In genomic region chr2:129360197-129360596, GRCm38 (mm10) we compare ENCODE assay signal across 12 mouse cellular contexts. TPM values are rescaled to one million over a fixed set of nuclear protein-coding genes. Genes with fewer than 3 reads are reported as not detected.
DNase-seq lines count a peak whose midpoint lies in the region; ATAC-seq lines count a peak whose summit lies in the region.
"Had no signal": no experiment of that assay in that cellular context is flagged by ENCODE, and none has a peak within 500 bp of the region (broad histone marks: within the 10 kb centered on the region; RNA-seq: fewer than 3 reads in every experiment).

No protein-coding gene starts in this region.

- peak; percentile 3 for DNase-seq in cerebellum, adult 9-11 months
- DNase-seq in cerebellum, postnatal 14 days, result no peak
- peak; percentile 84 for DNase-seq in frontal cortex, adult 2 months (ENCODE audit: extremely low spot score in 1 of 2, low spot score in 1 of 2)
- peak; percentile 61 to 78 for DNase-seq in left cerebral cortex, adult 18-20 months (ENCODE audit: low spot score in 2 of 2)
- DNase-seq in cerebellum, adult 18-20 months, result no peak
- DNase-seq in neural tube, embryonic 10.5 days (ENCODE audit: extremely low spot score, low spot score), result no peak
- DNase-seq: forebrain, postnatal 0 days; kidney, adult 11 months had no signal

- H3K9ac ChIP-seq in hindbrain, embryonic 13.5 days, result no peak overlapping the region
- H3K9ac ChIP-seq: forebrain, postnatal 0 days; stomach, embryonic 15.5 days had no signal

- H3K27ac ChIP-seq in hindbrain, embryonic 13.5 days, result no peak overlapping the region
- H3K27ac ChIP-seq: stomach, embryonic 15.5 days had no signal

- no peaks in the 10 kb centered on the region for H3K36me3 ChIP-seq in hindbrain, embryonic 13.5 days
- H3K36me3 ChIP-seq: stomach, embryonic 15.5 days had no signal

- no peaks in the 10 kb centered on the region for H3K27me3 ChIP-seq in hindbrain, embryonic 13.5 days
- H3K27me3 ChIP-seq: stomach, embryonic 15.5 days had no signal

- H3K4me3 ChIP-seq in hindbrain, embryonic 13.5 days, result no peak overlapping the region
- H3K4me3 ChIP-seq: stomach, embryonic 15.5 days had no signal

- H3K4me1 ChIP-seq in hindbrain, embryonic 13.5 days (replicated peaks), result no peaks in the 10 kb centered on the region
- H3K4me1 ChIP-seq: stomach, embryonic 15.5 days had no signal

- no peaks in the 10 kb centered on the region for H3K9me3 ChIP-seq in hindbrain, embryonic 13.5 days
- H3K9me3 ChIP-seq: stomach, embryonic 15.5 days had no signal

- H3K4me2 ChIP-seq in hindbrain, embryonic 13.5 days, result no peak overlapping the region
- H3K4me2 ChIP-seq: midbrain, embryonic 11.5 days; stomach, embryonic 15.5 days had no signal

- WGBS in hindbrain, embryonic 13.5 days, result 93% methylated on average over 10 of the region's 10 CpGs

- ATAC-seq in megakaryocyte progenitor cell, adult 5-6 weeks (replicated peaks; ENCODE audit: poor library complexity), result peak; percentile 98
- ATAC-seq in hindbrain, embryonic 13.5 days (ENCODE audit: low FRiP score), result no peak
- ATAC-seq: forebrain, postnatal 0 days had no signal

RNA-seq across cellular contexts. Expression of gene Il1b, which starts 10.7 kb away (rescaled TPM):
- 0.21 and 0.40 TPM in 2 replicates for polyA plus RNA-seq in frontal cortex, adult 2 months (2012; rRNA removed)
- under 1 TPM in 1 of 2 experiments, not detected in 1; 0.33 TPM for total RNA-seq in left cerebral cortex, adult 18-20 months (2021)
- total RNA-seq in megakaryocyte progenitor cell, adult 5-6 weeks (2015), result 1.4 and 1.8 TPM in 2 replicates
- 0.37 and 0.96 TPM in 2 replicates for total RNA-seq in megakaryocyte progenitor cell, adult 5-6 weeks (2017)
- 0.14 TPM in 1 of 2 replicates, not detected in the other for polyA plus RNA-seq in hindbrain, embryonic 13.5 days (2015; fragmentation: Nextera tagmentation; extraction: Ambion mirVana)
- total RNA-seq: forebrain, postnatal 0 days had no signal
- polyA plus RNA-seq: midbrain, embryonic 11.5 days had no signal

RNA-seq across cellular contexts. Expression of gene Il1a, which starts 50.4 kb away (rescaled TPM):
- polyA plus RNA-seq in frontal cortex, adult 2 months (2012; rRNA removed), result 1.3 and 1.4 TPM in 2 replicates
- under 1 TPM; 0.73 to 0.77 TPM for total RNA-seq in left cerebral cortex, adult 18-20 months (2021)
- total RNA-seq in megakaryocyte progenitor cell, adult 5-6 weeks (2015), result not detected in 2 replicates
- not detected in 2 replicates for total RNA-seq in megakaryocyte progenitor cell, adult 5-6 weeks (2017)
- polyA plus RNA-seq in hindbrain, embryonic 13.5 days (2015; fragmentation: Nextera tagmentation; extraction: Ambion mirVana), result 0.26 and 0.43 TPM in 2 replicates
- polyA plus RNA-seq: midbrain, embryonic 11.5 days had no signal

Comparison
In these comparisons a context has a peak if more than half of its experiments do, and no peak if none do; other contexts are left out.
1. DNase-seq: peak in cerebellum, adult 9-11 months (single experiment), frontal cortex, adult 2 months (2 of 2) and left cerebral cortex, adult 18-20 months (2 of 2); none in cerebellum, postnatal 14 days (0 of 2), cerebellum, adult 18-20 months (0 of 2) and neural tube, embryonic 10.5 days (single experiment).